Mouse (Mus musculus): ENCODE results near the gene Vps13d.

DNA sequence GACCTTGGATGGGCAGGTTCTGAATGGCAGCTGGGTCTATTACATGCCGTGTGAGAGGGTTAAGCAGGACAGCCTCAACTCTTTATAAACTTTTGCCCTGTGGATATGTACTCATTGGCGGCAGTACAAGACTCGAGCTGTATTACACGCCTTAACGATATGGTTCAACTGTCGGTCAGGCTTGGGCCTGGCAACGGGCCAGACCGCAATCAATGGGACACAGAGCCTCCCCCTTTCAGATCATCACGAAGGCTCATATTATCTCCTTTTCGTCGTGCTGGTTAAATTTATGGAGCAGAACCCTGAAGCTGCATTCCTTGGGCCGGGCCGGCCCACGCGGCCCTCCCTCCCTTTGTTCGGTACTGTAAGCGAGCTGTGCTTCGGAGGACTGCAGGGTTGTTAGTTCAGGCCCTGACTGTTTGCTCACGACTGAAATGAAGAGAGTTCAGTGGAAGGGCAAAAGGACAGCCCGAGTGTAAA, 194.9 kb downstream of the Vps13d start:
- TF ChIP-seq JUND (conservative IDR thresholded peaks at IDR 0.05; ENCODE audit: low read depth, low read length) (no peak), TBP (conservative IDR thresholded peaks at IDR 0.05; ENCODE audit: low read depth, low read length) (no peak), POLR2A (IDR thresholded peaks at IDR 0.05; ENCODE audit: low read depth, low read length) (no peak)

Data from CH12.LX (cell line).